Mouse (Mus musculus): ENCODE results near the gene Noto. TPM values are rescaled to one million over a fixed set of nuclear protein-coding genes. Genes with fewer than 3 reads are reported as not detected.

The Noto gene
- total and polyA plus RNA-seq, 2 experiments: not detected

DNA sequence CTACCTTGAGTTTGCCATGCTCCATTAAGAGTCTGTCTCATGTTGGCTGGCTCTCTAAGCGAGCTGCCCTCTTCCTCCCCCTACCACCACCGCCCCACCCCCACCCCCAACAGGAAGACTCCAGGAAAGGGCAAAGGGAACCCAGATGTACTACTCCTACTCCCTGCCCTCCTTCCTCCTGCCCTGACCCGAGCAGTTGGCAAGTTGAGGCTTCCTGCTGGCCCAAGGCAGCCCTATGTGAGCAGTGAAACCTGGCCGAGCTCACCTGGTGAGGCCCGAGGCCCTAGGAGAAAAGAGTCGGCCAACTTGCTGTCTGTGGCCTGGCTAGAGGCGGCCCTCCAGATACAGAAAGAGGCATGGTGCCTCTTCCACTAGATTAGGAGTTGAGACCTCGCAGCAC lies 45.1 kb upstream of the Noto start:
- Histone ChIP-seq H3K4me3 (ENCODE audit: insufficient read depth, low read depth, low read length) (no peak overlapping the region), H3K79me2 (ENCODE audit: control insufficient read depth, insufficient read depth, low read length) (no peaks in the 10 kb centered on the region), H3K27ac (replicated peaks; ENCODE audit: insufficient read depth, low read depth, low read length) (no peak overlapping the region), H3K36me3 (ENCODE audit: control insufficient read depth, insufficient read depth, low read length) (no peaks in the 10 kb centered on the region), H3K27me3 (ENCODE audit: control insufficient read depth, insufficient read depth, low read length) (no peaks in the 10 kb centered on the region), H3K4me1 (ENCODE audit: control insufficient read depth, insufficient read depth, low read length) (peaks cover 2% of the 10 kb centered on the region), H3K9ac (ENCODE audit: low read depth, low read length) (no peak overlapping the region)
- WGBS: 69% methylated on average over 8 of the region's 8 CpGs
- DNase-seq (ENCODE audit: extremely low read depth, low read depth, low spot score): no peak
- TF ChIP-seq CTCF (IDR thresholded peaks at IDR 0.05; ENCODE audit: low read depth, low read length) (no peak), POLR2A (IDR thresholded peaks at IDR 0.05; ENCODE audit: extremely low read depth, insufficient read depth, low read length) (no peak)

DNA sequence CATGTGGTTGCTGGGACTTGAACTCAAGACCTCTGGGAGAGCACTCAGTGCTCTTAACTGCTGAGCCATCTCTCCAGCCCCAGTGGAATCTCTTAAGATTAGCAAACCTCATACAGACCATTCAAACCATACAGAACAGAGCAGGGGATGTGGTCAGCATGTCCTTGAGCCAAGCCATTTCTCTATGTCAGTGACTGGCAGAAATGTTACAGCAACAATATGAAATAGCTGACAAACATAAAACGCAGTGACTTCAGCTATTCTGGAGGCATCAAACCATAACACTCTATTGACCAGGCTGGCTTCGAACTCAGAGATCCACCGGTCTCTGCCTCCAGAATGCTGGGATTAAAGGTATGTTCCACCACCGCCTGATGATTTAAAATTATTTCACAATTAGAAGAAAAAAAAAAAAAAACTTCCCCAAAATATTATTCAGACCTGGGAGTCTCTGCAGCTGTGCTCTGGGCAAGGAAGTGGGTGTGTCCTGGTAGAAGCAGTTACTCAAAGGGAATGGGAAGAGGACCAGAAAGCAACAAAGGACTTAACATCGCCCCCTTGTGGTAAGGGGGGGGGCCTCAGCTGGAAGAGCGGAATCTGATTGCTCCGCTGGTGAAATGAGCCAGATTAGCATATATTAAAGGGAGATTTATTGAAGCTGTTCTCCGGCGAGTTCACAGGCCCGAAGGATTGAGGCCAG lies 43.3 kb upstream of the Noto start:
- Histone ChIP-seq H3K79me2 (ENCODE audit: control insufficient read depth, insufficient read depth, low read length) (no peaks in the 10 kb centered on the region), H3K4me3 (ENCODE audit: insufficient read depth, low read depth, low read length) (no peak overlapping the region), H3K36me3 (ENCODE audit: control insufficient read depth, insufficient read depth, low read length) (no peaks in the 10 kb centered on the region), H3K9ac (ENCODE audit: low read depth, low read length) (no peak overlapping the region), H3K27ac (replicated peaks; ENCODE audit: insufficient read depth, low read depth, low read length) (no peak overlapping the region), H3K4me1 (ENCODE audit: control insufficient read depth, insufficient read depth, low read length) (no peaks in the 10 kb centered on the region), H3K27me3 (ENCODE audit: control insufficient read depth, insufficient read depth, low read length) (no peaks in the 10 kb centered on the region)
- DNase-seq (ENCODE audit: extremely low read depth, low read depth, low spot score): peak; percentile 62
- peak; percentile 79 for TF ChIP-seq CTCF (IDR thresholded peaks at IDR 0.05; ENCODE audit: low read depth, low read length)
- no peak for TF ChIP-seq POLR2A (IDR thresholded peaks at IDR 0.05; ENCODE audit: extremely low read depth, insufficient read depth, low read length)
- 38% methylated on average over 10 of the region's 10 CpGs for WGBS

DNA sequence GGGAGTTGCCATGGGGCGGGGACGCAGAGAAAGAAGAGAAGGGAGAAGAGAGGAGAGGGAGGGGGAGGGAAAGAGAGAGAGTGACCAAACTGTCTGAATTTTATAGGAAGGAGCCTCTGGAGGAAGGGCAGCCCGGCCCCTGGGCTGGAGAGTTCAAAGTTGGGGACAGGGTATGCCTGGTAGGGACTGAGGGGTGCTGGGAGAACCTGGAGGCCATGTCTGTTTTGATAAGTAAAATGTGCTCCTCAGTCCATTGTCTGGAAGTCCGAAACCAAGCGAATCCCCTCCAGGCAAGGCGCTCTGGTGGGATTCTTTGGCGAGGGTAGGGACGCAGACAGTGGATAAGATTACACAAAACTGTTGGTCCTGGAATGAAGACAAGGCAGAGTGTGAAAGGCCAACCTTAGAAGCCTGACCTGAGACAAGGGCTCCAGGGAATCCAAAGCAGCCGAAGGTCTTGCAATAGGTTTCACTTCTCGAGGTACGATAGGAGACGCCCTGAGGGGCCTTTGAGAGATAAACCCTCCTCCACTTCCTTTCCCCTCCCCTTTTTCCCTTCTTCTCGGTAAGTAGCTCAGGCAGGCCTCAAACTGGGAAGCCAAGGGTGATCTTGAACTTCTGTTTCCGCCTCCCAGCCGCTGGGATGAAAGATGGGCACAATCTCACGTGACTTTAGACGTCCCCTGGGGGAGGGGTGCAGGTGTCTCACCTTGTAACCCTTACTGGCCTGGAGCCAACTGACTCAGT lies 42.6 kb upstream of the Noto start:
- no peaks in the 10 kb centered on the region for H3K36me3 ChIP-seq (ENCODE audit: control insufficient read depth, insufficient read depth, low read length)
- H3K79me2 ChIP-seq (ENCODE audit: control insufficient read depth, insufficient read depth, low read length): no peaks in the 10 kb centered on the region
- H3K27ac ChIP-seq (replicated peaks; ENCODE audit: insufficient read depth, low read depth, low read length): no peak overlapping the region
- WGBS: 51% methylated on average over 17 of the region's 17 CpGs
- H3K27me3 ChIP-seq (ENCODE audit: control insufficient read depth, insufficient read depth, low read length): no peaks in the 10 kb centered on the region
- no peak overlapping the region for H3K9ac ChIP-seq (ENCODE audit: low read depth, low read length)
- TF ChIP-seq CTCF (IDR thresholded peaks at IDR 0.05; ENCODE audit: low read depth, low read length): no peak
- no peak for TF ChIP-seq POLR2A (IDR thresholded peaks at IDR 0.05; ENCODE audit: extremely low read depth, insufficient read depth, low read length)
- no peak for DNase-seq (ENCODE audit: extremely low read depth, low read depth, low spot score)
- H3K4me3 ChIP-seq (ENCODE audit: insufficient read depth, low read depth, low read length): no peak overlapping the region
- H3K4me1 ChIP-seq (ENCODE audit: control insufficient read depth, insufficient read depth, low read length): no peaks in the 10 kb centered on the region

DNA sequence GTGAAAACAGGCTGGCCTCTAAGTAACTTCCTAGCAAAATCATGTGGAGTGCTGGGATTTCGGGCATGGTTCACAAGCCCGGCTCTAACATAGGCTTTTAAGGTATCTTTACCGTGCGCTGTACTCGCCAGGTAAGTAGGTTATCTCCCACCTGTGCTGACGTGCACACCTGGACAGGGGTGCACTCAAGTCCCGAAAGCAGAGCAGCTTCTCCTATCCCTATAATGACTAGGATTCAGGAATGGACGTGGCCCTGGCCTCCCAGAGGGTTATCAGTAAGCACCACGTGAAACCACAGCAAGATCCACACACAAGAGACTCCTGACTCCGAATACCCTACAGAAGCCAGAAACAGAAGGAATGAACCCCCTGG lies 42.1 kb upstream of the Noto start:
- H3K79me2 ChIP-seq (ENCODE audit: control insufficient read depth, insufficient read depth, low read length): no peaks in the 10 kb centered on the region
- WGBS: 83% methylated on average over 10 of the region's 10 CpGs
- no peak for TF ChIP-seq CTCF (IDR thresholded peaks at IDR 0.05; ENCODE audit: low read depth, low read length)
- no peak for TF ChIP-seq POLR2A (IDR thresholded peaks at IDR 0.05; ENCODE audit: extremely low read depth, insufficient read depth, low read length)
- no peaks in the 10 kb centered on the region for H3K4me1 ChIP-seq (ENCODE audit: control insufficient read depth, insufficient read depth, low read length)
- H3K9ac ChIP-seq (ENCODE audit: low read depth, low read length): no peak overlapping the region
- no peak overlapping the region for H3K4me3 ChIP-seq (ENCODE audit: insufficient read depth, low read depth, low read length)
- H3K27me3 ChIP-seq (ENCODE audit: control insufficient read depth, insufficient read depth, low read length): no peaks in the 10 kb centered on the region
- H3K36me3 ChIP-seq (ENCODE audit: control insufficient read depth, insufficient read depth, low read length): no peaks in the 10 kb centered on the region
- DNase-seq (ENCODE audit: extremely low read depth, low read depth, low spot score): no peak
- no peak overlapping the region for H3K27ac ChIP-seq (replicated peaks; ENCODE audit: insufficient read depth, low read depth, low read length)

DNA sequence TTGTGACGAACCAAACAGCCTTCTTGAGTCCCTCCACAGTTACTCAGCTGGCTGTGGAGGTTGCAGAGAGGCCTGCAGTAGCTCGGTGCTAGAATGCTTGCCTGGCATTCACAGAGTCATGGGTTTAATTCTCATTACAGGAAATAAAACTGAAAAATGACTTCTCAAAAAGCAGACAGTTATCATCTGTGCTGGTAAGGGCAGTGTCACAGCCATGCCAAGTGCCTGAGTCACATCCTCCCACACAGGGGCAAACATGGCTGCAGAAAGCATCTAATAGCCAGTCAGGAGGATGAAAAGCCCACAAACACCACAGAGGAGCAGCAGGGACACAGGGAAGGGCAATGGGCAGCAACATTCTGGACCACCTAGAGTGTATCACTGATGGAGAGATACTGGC lies 40.9 kb upstream of the Noto start:
- no peaks in the 10 kb centered on the region for H3K79me2 ChIP-seq (ENCODE audit: control insufficient read depth, insufficient read depth, low read length)
- no peak overlapping the region for H3K9ac ChIP-seq (ENCODE audit: low read depth, low read length)
- WGBS: 88% methylated on average over 2 of the region's 2 CpGs
- H3K4me3 ChIP-seq (ENCODE audit: insufficient read depth, low read depth, low read length): no peak overlapping the region
- no peaks in the 10 kb centered on the region for H3K27me3 ChIP-seq (ENCODE audit: control insufficient read depth, insufficient read depth, low read length)
- H3K4me1 ChIP-seq (ENCODE audit: control insufficient read depth, insufficient read depth, low read length): no peaks in the 10 kb centered on the region
- DNase-seq (ENCODE audit: extremely low read depth, low read depth, low spot score): no peak
- TF ChIP-seq CTCF (IDR thresholded peaks at IDR 0.05; ENCODE audit: low read depth, low read length): no peak
- TF ChIP-seq POLR2A (IDR thresholded peaks at IDR 0.05; ENCODE audit: extremely low read depth, insufficient read depth, low read length): no peak
- H3K36me3 ChIP-seq (ENCODE audit: control insufficient read depth, insufficient read depth, low read length): no peaks in the 10 kb centered on the region
- no peak overlapping the region for H3K27ac ChIP-seq (replicated peaks; ENCODE audit: insufficient read depth, low read depth, low read length)

DNA sequence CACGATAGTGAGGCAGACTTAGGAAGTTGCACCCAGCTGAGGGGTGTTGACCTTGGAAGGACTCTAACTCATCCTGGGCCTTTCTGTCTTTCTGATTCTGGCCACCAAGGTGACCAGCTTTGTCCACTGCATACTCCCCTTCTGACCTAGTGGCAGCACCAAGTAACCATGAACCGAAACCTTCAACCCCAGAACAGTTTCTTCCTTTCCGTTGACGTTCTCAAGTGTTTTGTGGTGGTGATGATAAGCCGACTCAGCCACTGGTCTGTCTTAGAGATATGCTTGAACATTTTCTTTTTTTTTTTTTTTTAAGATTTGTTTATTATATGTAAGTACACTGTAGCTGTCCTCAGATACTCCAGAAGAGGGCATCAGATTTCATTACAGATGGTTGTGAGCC lies 35.1 kb upstream of the Noto start:
- Histone ChIP-seq H3K27ac (replicated peaks; ENCODE audit: insufficient read depth, low read depth, low read length) (no peak overlapping the region), H3K4me3 (ENCODE audit: insufficient read depth, low read depth, low read length) (no peak overlapping the region), H3K9ac (ENCODE audit: low read depth, low read length) (no peak overlapping the region), H3K27me3 (ENCODE audit: control insufficient read depth, insufficient read depth, low read length) (no peaks in the 10 kb centered on the region), H3K79me2 (ENCODE audit: control insufficient read depth, insufficient read depth, low read length) (no peaks in the 10 kb centered on the region), H3K36me3 (ENCODE audit: control insufficient read depth, insufficient read depth, low read length) (no peaks in the 10 kb centered on the region), H3K4me1 (ENCODE audit: control insufficient read depth, insufficient read depth, low read length) (no peaks in the 10 kb centered on the region)
- DNase-seq (ENCODE audit: extremely low read depth, low read depth, low spot score): no peak
- 69% methylated on average over 5 of the region's 5 CpGs for WGBS
- TF ChIP-seq CTCF (IDR thresholded peaks at IDR 0.05; ENCODE audit: low read depth, low read length): no peak
- no peak for TF ChIP-seq POLR2A (IDR thresholded peaks at IDR 0.05; ENCODE audit: extremely low read depth, insufficient read depth, low read length)
